Mouse (Mus musculus): Measurements from ENCODE around the gene Fam118a. TPM values are rescaled to one million over a fixed set of nuclear protein-coding genes. Genes with fewer than 3 reads are reported as not detected.

Gene Fam118a
- polyA plus RNA-seq, 1 experiment from 2014 or later, result 23.2 TPM

GRCm38 (mm10) chr15:85000984-85001982 lies 27.5 kb upstream of the Fam118a start:
- H3K27me3 ChIP-seq (ENCODE audit: control insufficient read depth, insufficient read depth, low read length), result 0 out of 2 replicates have a peak, but pooled peaks cover 2% of the 10 kb centered on the region
- H3K27ac ChIP-seq (ENCODE audit: low read depth, low read length), result no peak overlapping the region
- no peaks in the 10 kb centered on the region for H3K4me1 ChIP-seq (ENCODE audit: control insufficient read depth, insufficient read depth, low read length)
- no peak overlapping the region; the same call in 1 of the 2 replicates for H3K4me2 ChIP-seq (replicated peaks; ENCODE audit: low read depth, low read length)
- H3K4me3 ChIP-seq (ENCODE audit: low read length), result no peak overlapping the region
- no peak overlapping the region for H3K9ac ChIP-seq (ENCODE audit: low read depth, low read length)
- no peaks in the 10 kb centered on the region for H3K36me3 ChIP-seq (ENCODE audit: control insufficient read depth, insufficient read depth, low read length)
- ATAC-seq (ENCODE audit: low FRiP score, low TSS enrichment), result peak; percentile 78
- no peaks in the 10 kb centered on the region for H3K9me3 ChIP-seq (ENCODE audit: control insufficient read depth, low read length)
- 19% methylated on average over 29 of the region's 29 CpGs for WGBS

DNA sequence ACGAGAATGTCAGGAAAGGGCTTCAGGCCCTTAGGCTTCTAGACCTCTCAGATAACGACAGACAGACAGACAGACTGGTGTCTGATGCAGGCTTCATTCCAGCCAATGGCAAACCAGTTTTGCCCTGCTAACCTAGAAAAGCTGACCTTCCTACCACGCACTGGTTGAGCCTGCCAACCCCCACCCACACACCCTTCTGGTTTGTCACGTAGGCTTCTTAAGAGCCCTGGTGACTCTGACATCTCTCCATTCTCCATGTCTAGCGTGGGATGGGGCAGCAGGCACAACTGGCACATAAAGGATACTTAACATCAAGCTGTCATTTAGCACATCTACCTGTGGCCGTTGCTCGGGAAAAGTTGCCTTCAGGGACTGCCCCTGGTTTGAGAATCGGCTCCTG lies 19.1 kb upstream of the Fam118a start:
- Histone ChIP-seq H3K27ac (ENCODE audit: low read depth, low read length) (no peak overlapping the region), H3K9ac (ENCODE audit: low read depth, low read length) (no peak overlapping the region), H3K4me1 (ENCODE audit: control insufficient read depth, insufficient read depth, low read length) (peaks cover 12% of the 10 kb centered on the region; the same call in 1 of the 2 replicates), H3K27me3 (ENCODE audit: control insufficient read depth, insufficient read depth, low read length) (no peaks in the 10 kb centered on the region), H3K4me3 (ENCODE audit: low read length) (no peak overlapping the region), H3K4me2 (replicated peaks; ENCODE audit: low read depth, low read length) (no peak overlapping the region), H3K36me3 (ENCODE audit: control insufficient read depth, insufficient read depth, low read length) (no peaks in the 10 kb centered on the region), H3K9me3 (ENCODE audit: control insufficient read depth, low read length) (no peaks in the 10 kb centered on the region)
- WGBS, result 74% methylated on average over 8 of the region's 8 CpGs
- no peak for ATAC-seq (ENCODE audit: low FRiP score, low TSS enrichment)

DNA sequence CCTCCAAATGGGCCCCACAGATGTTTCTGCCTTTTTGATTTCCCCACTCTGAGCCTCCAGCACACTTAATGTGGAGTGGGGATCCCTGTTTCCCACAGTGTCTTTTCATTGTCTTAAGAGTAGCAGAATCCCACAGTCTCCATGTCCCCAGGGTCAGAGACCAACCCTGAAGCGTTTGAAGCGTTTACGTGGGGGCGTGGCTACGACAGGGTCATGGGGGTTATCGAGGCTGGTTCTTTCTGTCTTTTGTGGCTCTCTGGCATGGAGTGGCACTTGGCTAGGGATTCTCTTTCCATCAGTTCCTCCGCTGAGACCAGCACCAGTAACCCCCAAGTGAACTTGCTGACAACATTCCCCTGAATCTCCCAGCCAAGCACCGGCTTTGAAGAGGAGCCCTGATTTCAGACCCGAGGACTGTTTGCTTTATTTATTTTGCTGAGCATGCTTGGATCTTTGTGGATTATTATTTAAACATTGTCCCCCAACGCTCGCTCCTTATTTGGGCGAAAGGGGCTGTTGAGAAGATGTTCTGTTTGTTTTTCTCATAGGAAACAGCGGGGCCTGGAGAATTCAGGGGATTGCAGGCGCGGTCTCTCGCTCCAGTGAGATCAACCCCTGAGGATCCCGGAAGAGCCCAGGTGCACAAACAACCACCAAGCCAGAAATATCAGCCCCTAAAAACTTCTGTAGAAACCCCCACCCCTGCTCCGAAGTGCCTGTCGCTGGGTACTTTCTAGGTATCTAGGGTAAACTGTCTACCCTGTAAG lies 16.7 kb upstream of the Fam118a start:
- no peak overlapping the region for H3K27ac ChIP-seq (ENCODE audit: low read depth, low read length)
- peak overlapping the region; percentile 23; the same call in 1 of the 2 replicates for H3K9ac ChIP-seq (ENCODE audit: low read depth, low read length)
- ATAC-seq (ENCODE audit: low FRiP score, low TSS enrichment), result no peak
- peaks cover 9% of the 10 kb centered on the region for H3K27me3 ChIP-seq (ENCODE audit: control insufficient read depth, insufficient read depth, low read length)
- H3K4me2 ChIP-seq (replicated peaks; ENCODE audit: low read depth, low read length), result peak overlapping the region; percentile 10; the same call in 1 of the 2 replicates
- no peak overlapping the region for H3K4me3 ChIP-seq (ENCODE audit: low read length)
- no peaks in the 10 kb centered on the region for H3K36me3 ChIP-seq (ENCODE audit: control insufficient read depth, insufficient read depth, low read length)
- H3K4me1 ChIP-seq (ENCODE audit: control insufficient read depth, insufficient read depth, low read length), result peaks cover 12% of the 10 kb centered on the region; the same call in 1 of the 2 replicates
- no peaks in the 10 kb centered on the region for H3K9me3 ChIP-seq (ENCODE audit: control insufficient read depth, low read length)
- WGBS, result 30% methylated on average over 19 of the region's 19 CpGs

GRCm38 (mm10) chr15:85012662-85013054 lies 16.1 kb upstream of the Fam118a start:
- Histone ChIP-seq H3K9ac (ENCODE audit: low read depth, low read length) (peak overlapping the region; percentile 23), H3K27ac (ENCODE audit: low read depth, low read length) (no peak overlapping the region), H3K9me3 (ENCODE audit: control insufficient read depth, low read length) (no peaks in the 10 kb centered on the region), H3K4me2 (replicated peaks; ENCODE audit: low read depth, low read length) (0 out of 2 replicates have a peak overlapping the region, but pooled peaks have one; percentile 10), H3K4me1 (ENCODE audit: control insufficient read depth, insufficient read depth, low read length) (peaks cover 12% of the 10 kb centered on the region; the same call in 1 of the 2 replicates), H3K4me3 (ENCODE audit: low read length) (no peak overlapping the region), H3K27me3 (ENCODE audit: control insufficient read depth, insufficient read depth, low read length) (peaks cover 13% of the 10 kb centered on the region), H3K36me3 (ENCODE audit: control insufficient read depth, insufficient read depth, low read length) (no peaks in the 10 kb centered on the region)
- 24% methylated on average over 2 of the region's 2 CpGs for WGBS
- ATAC-seq (ENCODE audit: low FRiP score, low TSS enrichment), result 0 out of 2 replicates have a peak, but pooled peaks have one; percentile 16

GRCm38 (mm10) chr15:85015771-85016170 lies 13.0 kb upstream of the Fam118a start:
- Histone ChIP-seq H3K36me3 (ENCODE audit: control insufficient read depth, insufficient read depth, low read length) (no peaks in the 10 kb centered on the region), H3K27me3 (ENCODE audit: control insufficient read depth, insufficient read depth, low read length) (peaks cover 13% of the 10 kb centered on the region), H3K4me1 (ENCODE audit: control insufficient read depth, insufficient read depth, low read length) (peaks cover 12% of the 10 kb centered on the region; the same call in 1 of the 2 replicates), H3K9ac (ENCODE audit: low read depth, low read length) (no peak overlapping the region), H3K4me3 (ENCODE audit: low read length) (no peak overlapping the region), H3K9me3 (ENCODE audit: control insufficient read depth, low read length) (no peaks in the 10 kb centered on the region), H3K27ac (ENCODE audit: low read depth, low read length) (no peak overlapping the region), H3K4me2 (replicated peaks; ENCODE audit: low read depth, low read length) (no peak overlapping the region)
- no peak for ATAC-seq (ENCODE audit: low FRiP score, low TSS enrichment)
- 83% methylated on average over 11 of the region's 11 CpGs for WGBS

- peak; percentile 67 for ATAC-seq (ENCODE audit: low FRiP score, low TSS enrichment)
- H3K9ac ChIP-seq (ENCODE audit: low read depth, low read length), result no peak within 1 kb of the TSS
- H3K9me3 ChIP-seq (ENCODE audit: control insufficient read depth, low read length), result no peaks in the 10 kb centered on the region
- 5% methylated on average over 21 of the region's 21 CpGs for WGBS
- H3K4me3 ChIP-seq (ENCODE audit: low read length), result no peak within 1 kb of the TSS
- H3K27me3 ChIP-seq (ENCODE audit: control insufficient read depth, insufficient read depth, low read length), result peaks cover 13% of the 10 kb centered on the region
- peak within 1 kb of the TSS; percentile 12; the same call in 1 of the 2 replicates for H3K4me2 ChIP-seq (replicated peaks; ENCODE audit: low read depth, low read length)
- peaks cover 6% of the 10 kb centered on the region; the same call in 1 of the 2 replicates for H3K4me1 ChIP-seq (ENCODE audit: control insufficient read depth, insufficient read depth, low read length)
- H3K36me3 ChIP-seq (ENCODE audit: control insufficient read depth, insufficient read depth, low read length), result no peaks in the 10 kb centered on the region
- H3K27ac ChIP-seq (ENCODE audit: low read depth, low read length), result no peak within 1 kb of the TSS
Observed at GRCm38 (mm10) chr15:85016951-85017664, 11.6 kb upstream of the Fam118a start, which contains the start of gene Upk3a. Upk3a (plus strand) TSS chr15:85017141.

- Histone ChIP-seq H3K27ac (ENCODE audit: low read depth, low read length) (no peak overlapping the region), H3K4me1 (ENCODE audit: control insufficient read depth, insufficient read depth, low read length) (no peaks in the 10 kb centered on the region), H3K36me3 (ENCODE audit: control insufficient read depth, insufficient read depth, low read length) (no peaks in the 10 kb centered on the region), H3K4me2 (replicated peaks; ENCODE audit: low read depth, low read length) (no peak overlapping the region), H3K27me3 (ENCODE audit: control insufficient read depth, insufficient read depth, low read length) (peaks cover 2% of the 10 kb centered on the region), H3K4me3 (ENCODE audit: low read length) (no peak overlapping the region), H3K9ac (ENCODE audit: low read depth, low read length) (no peak overlapping the region), H3K9me3 (ENCODE audit: control insufficient read depth, low read length) (no peaks in the 10 kb centered on the region)
- WGBS, result 65% methylated on average over 4 of the region's 4 CpGs
- ATAC-seq (ENCODE audit: low FRiP score, low TSS enrichment), result no peak
Observed at GRCm38 (mm10) chr15:85022211-85022610, 6.5 kb upstream of the Fam118a start.

DNA sequence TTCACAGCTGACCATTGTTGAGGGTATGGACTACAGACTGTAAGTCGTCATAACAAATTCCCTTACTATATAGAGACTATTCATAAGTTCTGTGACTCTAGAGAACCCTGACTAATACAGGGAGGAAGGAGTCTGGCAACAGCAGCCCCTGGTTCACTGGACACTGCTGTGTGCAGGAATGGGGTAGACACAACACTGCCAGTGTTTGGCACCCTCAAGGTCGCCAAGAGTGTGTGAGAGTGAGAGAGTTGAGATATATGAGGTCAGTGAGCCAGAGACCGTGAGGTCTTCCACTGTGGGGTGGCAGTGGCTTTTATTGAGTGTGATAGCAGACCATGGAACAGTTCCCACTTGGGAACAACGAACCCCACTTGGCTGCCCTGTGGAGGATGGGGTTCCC lies 2.6 kb upstream of the Fam118a start:
- 84% methylated on average over 4 of the region's 4 CpGs for WGBS
- Histone ChIP-seq H3K9ac (ENCODE audit: low read depth, low read length) (no peak overlapping the region), H3K27me3 (ENCODE audit: control insufficient read depth, insufficient read depth, low read length) (no peaks in the 10 kb centered on the region), H3K4me1 (ENCODE audit: control insufficient read depth, insufficient read depth, low read length) (no peaks in the 10 kb centered on the region), H3K36me3 (ENCODE audit: control insufficient read depth, insufficient read depth, low read length) (no peaks in the 10 kb centered on the region), H3K4me3 (ENCODE audit: low read length) (no peak overlapping the region), H3K4me2 (replicated peaks; ENCODE audit: low read depth, low read length) (no peak overlapping the region), H3K27ac (ENCODE audit: low read depth, low read length) (no peak overlapping the region), H3K9me3 (ENCODE audit: control insufficient read depth, low read length) (no peaks in the 10 kb centered on the region)
- ATAC-seq (ENCODE audit: low FRiP score, low TSS enrichment), result no peak

Measured in kidney, embryonic 14.5 days (tissue).